Mouse (Mus musculus): Measurements from ENCODE around the gene Atp6ap1l. TPM values are rescaled to one million over a fixed set of nuclear protein-coding genes. Genes with fewer than 3 reads are reported as not detected.

Gene Atp6ap1l
- polyA plus RNA-seq, 1 experiment from 2014 or later: not detected

- no peak overlapping the region for H3K9ac ChIP-seq (replicated peaks; ENCODE audit: low read depth)
Observed at GRCm38 (mm10) chr13:90843412-90843811, 61.7 kb downstream of the Atp6ap1l start.

GRCm38 (mm10) chr13:90841213-90841553 lies 64.0 kb downstream of the Atp6ap1l start:
- TF ChIP-seq CTCF (IDR thresholded peaks at IDR 0.05) (no peak), EP300 (IDR thresholded peaks at IDR 0.05) (no peak)
- no peaks in the 10 kb centered on the region for H3K9me3 ChIP-seq (ENCODE audit: low read length)
- no peak overlapping the region for H3K4me3 ChIP-seq (ENCODE audit: low read depth, low read length)
- no peaks in the 10 kb centered on the region for H3K27me3 ChIP-seq (replicated peaks; ENCODE audit: insufficient read depth, low read length)
- ATAC-seq: no peak
- 47% methylated on average over 5 of the region's 5 CpGs for WGBS
- DNase-seq (ENCODE audit: low spot score): no peak
- no peak overlapping the region for H3K9ac ChIP-seq (replicated peaks; ENCODE audit: low read depth)
- H3K4me1 ChIP-seq (ENCODE audit: insufficient read depth, low read depth, low read length): no peaks in the 10 kb centered on the region
- H3K36me3 ChIP-seq (ENCODE audit: insufficient read depth, low read length): no peaks in the 10 kb centered on the region
- no peak overlapping the region for H3K27ac ChIP-seq (ENCODE audit: low read length)
- H3K4me2 ChIP-seq (replicated peaks; ENCODE audit: low read depth, low read length): no peak overlapping the region

More at GRCm38 (mm10) chr13:90843412-90843811, 61.7 kb downstream of the Atp6ap1l start:
- ATAC-seq (no peak), DNase-seq (ENCODE audit: low spot score) (no peak)
- TF ChIP-seq EP300 (IDR thresholded peaks at IDR 0.05) (no peak), CTCF (IDR thresholded peaks at IDR 0.05) (no peak)
- Histone ChIP-seq H3K4me2 (replicated peaks; ENCODE audit: low read depth, low read length) (no peak overlapping the region), H3K36me3 (ENCODE audit: insufficient read depth, low read length) (no peaks in the 10 kb centered on the region), H3K4me3 (ENCODE audit: low read depth, low read length) (no peak overlapping the region), H3K27ac (ENCODE audit: low read length) (no peak overlapping the region), H3K4me1 (ENCODE audit: insufficient read depth, low read depth, low read length) (no peaks in the 10 kb centered on the region), H3K27me3 (replicated peaks; ENCODE audit: insufficient read depth, low read length) (no peaks in the 10 kb centered on the region), H3K9me3 (ENCODE audit: low read length) (no peaks in the 10 kb centered on the region)
- WGBS: 82% methylated on average over 3 of the region's 3 CpGs

- Histone ChIP-seq H3K9me3 (ENCODE audit: low read length) (no peaks in the 10 kb centered on the region), H3K27ac (ENCODE audit: low read length) (no peak overlapping the region), H3K4me1 (ENCODE audit: insufficient read depth, low read depth, low read length) (no peaks in the 10 kb centered on the region), H3K4me2 (replicated peaks; ENCODE audit: low read depth, low read length) (no peak overlapping the region), H3K4me3 (ENCODE audit: low read depth, low read length) (no peak overlapping the region), H3K36me3 (ENCODE audit: insufficient read depth, low read length) (no peaks in the 10 kb centered on the region), H3K9ac (replicated peaks; ENCODE audit: low read depth) (no peak overlapping the region), H3K27me3 (replicated peaks; ENCODE audit: insufficient read depth, low read length) (no peaks in the 10 kb centered on the region)
- peak; percentile 73 for ATAC-seq
- peak; percentile 81 for DNase-seq (ENCODE audit: low spot score)
- TF ChIP-seq CTCF (IDR thresholded peaks at IDR 0.05) (peak; percentile 96), EP300 (IDR thresholded peaks at IDR 0.05) (no peak)
- WGBS: 42% methylated on average over 15 of the region's 15 CpGs
Observed at GRCm38 (mm10) chr13:90840530-90841212, 64.5 kb downstream of the Atp6ap1l start.

GRCm38 (mm10) chr13:90833641-90834207 lies 71.4 kb downstream of the Atp6ap1l start:
- Histone ChIP-seq H3K9ac (replicated peaks; ENCODE audit: low read depth) (no peak overlapping the region), H3K27me3 (replicated peaks; ENCODE audit: insufficient read depth, low read length) (no peaks in the 10 kb centered on the region), H3K27ac (ENCODE audit: low read length) (no peak overlapping the region), H3K9me3 (ENCODE audit: low read length) (no peaks in the 10 kb centered on the region), H3K36me3 (ENCODE audit: insufficient read depth, low read length) (no peaks in the 10 kb centered on the region), H3K4me1 (ENCODE audit: insufficient read depth, low read depth, low read length) (no peaks in the 10 kb centered on the region), H3K4me2 (replicated peaks; ENCODE audit: low read depth, low read length) (no peak overlapping the region), H3K4me3 (ENCODE audit: low read depth, low read length) (no peak overlapping the region)
- peak; percentile 19 for DNase-seq (ENCODE audit: low spot score)
- 46% methylated on average over 7 of the region's 7 CpGs for WGBS
- TF ChIP-seq EP300 (IDR thresholded peaks at IDR 0.05) (no peak), CTCF (IDR thresholded peaks at IDR 0.05) (no peak)
- ATAC-seq: peak; percentile 35; the same call in 1 of the 2 replicates

Other genes starting within 250 kb of the Atp6ap1l start
- gene Rps23, start 17.6 kb upstream of the Atp6ap1l start, polyA plus RNA-seq (2015; fragmentation: Nextera tagmentation; extraction: Ambion mirVana): 202 and 205 TPM in 2 replicates

Measured in lung, postnatal 0 days (tissue).